Comparison of ENCODE assay signal across 19 mouse cellular contexts in the genomic region with DNA sequence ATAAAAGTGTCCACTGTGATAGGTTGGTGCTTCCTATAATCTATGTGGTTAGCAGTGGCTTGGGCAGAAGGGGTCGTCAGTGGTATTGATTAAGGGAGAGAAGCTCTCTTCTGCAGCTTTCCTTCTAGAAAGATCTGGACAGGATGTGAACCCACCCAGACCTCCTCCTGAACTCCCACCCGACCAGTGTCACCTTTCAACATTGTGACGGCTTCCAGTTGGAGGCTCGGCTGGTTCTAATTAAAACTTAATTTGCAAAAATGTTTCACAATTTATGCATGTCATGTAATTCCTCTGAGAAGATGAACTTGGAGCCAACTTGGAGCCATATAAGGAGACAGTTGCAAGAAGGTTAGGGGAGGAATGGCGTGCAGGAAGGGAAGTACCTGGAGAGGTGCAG.
"Had no signal": no experiment of that assay in that cellular context is flagged by ENCODE, and none has a peak within 500 bp of the region (broad histone marks: within the 10 kb centered on the region; RNA-seq: fewer than 3 reads in every experiment).

No protein-coding gene starts in this region.

- H3K9me3 ChIP-seq: kidney, embryonic 15.5 days; limb, embryonic 12.5 days; limb, embryonic 15.5 days had no signal

- ATAC-seq: liver, postnatal 0 days had no signal

- DNase-seq: kidney, adult 2 months; layer of hippocampus, postnatal 36 days; liver, postnatal 0 days; lung, embryonic 14.5 days; lung, postnatal 10 days; lung, postnatal 4 days; midbrain, embryonic 14.5 days; right cerebral cortex, postnatal 4 days; thymus, adult 2 months; thymus, postnatal 14 days; thymus, postnatal 4 days had no signal

- H3K27ac ChIP-seq: kidney, embryonic 15.5 days; left cerebral cortex, adult 2 months; limb, embryonic 12.5 days; limb, embryonic 15.5 days; liver, embryonic 14.5 days; stomach, postnatal 0 days had no signal

- H3K27me3 ChIP-seq: kidney, embryonic 15.5 days; limb, embryonic 12.5 days; limb, embryonic 15.5 days had no signal

- H3K4me3 ChIP-seq: kidney, embryonic 15.5 days; left cerebral cortex, adult 2 months; limb, embryonic 12.5 days; limb, embryonic 15.5 days had no signal

- H3K9ac ChIP-seq: kidney, embryonic 15.5 days; limb, embryonic 12.5 days; limb, embryonic 15.5 days; liver, embryonic 14.5 days; liver, postnatal 0 days; lung, embryonic 14.5 days had no signal

- H3K4me1 ChIP-seq: kidney, embryonic 15.5 days had no signal

- H3K4me2 ChIP-seq: kidney, embryonic 15.5 days; limb, embryonic 12.5 days; limb, embryonic 15.5 days; liver, embryonic 11.5 days; lung, embryonic 14.5 days; midbrain, embryonic 11.5 days had no signal

- H3K36me3 ChIP-seq: kidney, embryonic 15.5 days; limb, embryonic 12.5 days; limb, embryonic 15.5 days had no signal
